Mouse (Mus musculus) cerebellum, adult 9-10 months (tissue): ENCODE results near the gene Parp14.

ENCODE experiments used
- DNase-seq: peaks from one replicate; pipeline ENCODE4 v3.0.0; 2022

Gene Parp14

GRCm38 (mm10) chr16:35783207-35783573, 88.2 kb downstream of the Parp14 start:
- no peak for DNase-seq
